ENCODE assay signal across 14 mouse cellular contexts in genomic region chr16:46584502-46584901, GRCm38 (mm10).
DNase-seq lines count a peak whose midpoint lies in the region; TF ChIP-seq lines count a peak whose summit lies in the region.
"Had no signal": no experiment of that assay in that cellular context is flagged by ENCODE, and none has a peak within 500 bp of the region (broad histone marks: within the 10 kb centered on the region; RNA-seq: fewer than 3 reads in every experiment).

No protein-coding gene starts in this region.

- TF ChIP-seq CTCF in layer of hippocampus, adult 2 months (conservative IDR thresholded peaks at IDR 0.05), result no peak

- DNase-seq in heart, adult 8-10 months (ENCODE audit: low spot score), result peak; percentile 30
- DNase-seq in heart, postnatal 4 days, result no peak
- DNase-seq in lung, postnatal 10 days, result peak; percentile 16
- DNase-seq in lung, postnatal 14 days, result no peak
- peak; percentile 36 for DNase-seq in kidney, adult 9 months
- DNase-seq in skeletal muscle tissue, adult 2 months (ENCODE audit: low read depth, low spot score), result peak; percentile 18
- no peak for DNase-seq in left cerebral cortex, adult 18-20 months (ENCODE audit: low spot score in 2 of 2)
- DNase-seq in layer of hippocampus, adult 2 months (ENCODE audit: low spot score in 2 of 2), result no peak
- DNase-seq: adrenal gland, postnatal 25 days; right cerebral cortex, postnatal 14 days had no signal

- no peak overlapping the region for H3K4me3 ChIP-seq in layer of hippocampus, adult 2 months
- H3K4me3 ChIP-seq: embryonic facial prominence, embryonic 15.5 days; hindbrain, embryonic 15.5 days; myocyte had no signal

- H3K27ac ChIP-seq in layer of hippocampus, adult 2 months, result no peak overlapping the region
- H3K27ac ChIP-seq: embryonic facial prominence, embryonic 15.5 days; hindbrain, embryonic 15.5 days; liver, embryonic 14.5 days had no signal

Comparison
In these comparisons a context has a peak if more than half of its experiments do, and no peak if none do; other contexts are left out.
1. DNase-seq: peak in heart, adult 8-10 months (single experiment), lung, postnatal 10 days (single experiment), kidney, adult 9 months (single experiment) and skeletal muscle tissue, adult 2 months (single experiment); none in heart, postnatal 4 days (single experiment), lung, postnatal 14 days (single experiment), left cerebral cortex, adult 18-20 months (0 of 2) and layer of hippocampus, adult 2 months (0 of 2).